Mouse (Mus musculus): ENCODE results near the gene Elane. TPM values are rescaled to one million over a fixed set of nuclear protein-coding genes. Genes with fewer than 3 reads are reported as not detected.

Gene Elane
- polyA plus RNA-seq, 1 experiment: not detected

DNA sequence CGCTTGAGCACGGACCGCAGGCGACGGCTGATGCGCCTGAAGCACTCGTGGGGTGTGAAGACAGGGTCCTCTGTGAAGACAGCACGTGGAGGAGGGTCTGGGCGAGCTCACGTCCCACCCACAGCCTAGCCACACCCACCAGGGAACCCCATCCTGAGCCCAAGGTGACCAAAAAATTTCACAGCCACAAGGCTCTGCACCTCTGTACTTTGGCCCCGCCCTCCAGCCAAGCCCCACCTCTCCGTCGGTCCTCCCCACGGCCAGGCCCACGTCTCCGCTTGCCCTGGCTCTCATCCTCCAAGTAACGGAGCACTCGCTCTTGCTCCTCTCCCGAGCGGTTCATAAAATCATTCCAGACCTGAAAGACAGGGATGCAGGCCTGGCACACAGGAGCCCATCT lies 26.4 kb downstream of the Elane start:
- H3K4me3 ChIP-seq (ENCODE audit: low read depth, low read length): no peak overlapping the region
- H3K4me1 ChIP-seq (ENCODE audit: control insufficient read depth, insufficient read depth, low read length): no peaks in the 10 kb centered on the region
- no peak for TF ChIP-seq EP300 (IDR thresholded peaks at IDR 0.05; ENCODE audit: insufficient read depth, low read depth, low read length)
- TF ChIP-seq POLR2A (IDR thresholded peaks at IDR 0.05; ENCODE audit: insufficient read depth, low read length): no peak
- TF ChIP-seq CTCF (IDR thresholded peaks at IDR 0.05; ENCODE audit: low read depth, low read length): no peak

DNA sequence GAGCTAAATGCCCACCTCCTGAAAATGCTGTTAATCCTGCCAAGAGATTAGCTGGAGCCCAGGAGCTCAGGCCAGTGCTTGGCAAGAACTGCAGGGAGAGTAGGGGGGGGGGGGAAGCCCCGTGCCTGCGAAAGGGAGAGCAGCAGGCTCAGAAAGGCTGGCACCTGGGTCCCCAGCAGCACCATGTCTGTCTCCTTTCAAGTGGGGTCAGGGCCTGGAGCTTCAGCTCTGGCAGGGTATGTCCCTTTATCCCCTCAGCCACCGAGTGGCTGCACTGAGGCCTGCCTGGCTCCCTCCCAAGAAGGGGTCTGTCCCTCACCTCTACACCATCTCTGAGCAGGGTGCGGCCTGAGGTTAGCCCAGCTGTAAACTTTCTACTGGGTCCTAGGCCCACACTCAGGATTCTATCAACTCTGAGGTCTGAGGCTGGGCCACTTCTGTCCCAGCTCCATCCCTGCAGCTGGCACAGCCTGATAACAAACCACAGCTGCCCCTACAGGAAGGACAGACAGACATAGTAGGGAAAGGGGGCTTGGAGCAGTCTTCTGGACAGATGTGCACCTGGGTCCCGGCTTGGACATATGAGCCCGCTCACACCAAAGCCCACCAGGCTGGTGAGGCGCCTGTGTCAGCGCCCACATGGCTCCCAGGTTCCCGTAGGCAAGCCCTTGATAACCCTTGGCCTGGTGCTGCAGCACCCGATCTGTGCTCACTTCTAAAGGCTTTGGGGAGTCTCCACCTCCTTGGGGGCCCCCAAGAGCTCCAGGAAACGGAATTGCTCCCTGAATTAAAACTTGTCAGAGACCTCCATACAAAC lies 28.3 kb downstream of the Elane start:
- no peak for TF ChIP-seq CTCF (IDR thresholded peaks at IDR 0.05; ENCODE audit: low read depth, low read length)
- no peak for TF ChIP-seq POLR2A (IDR thresholded peaks at IDR 0.05; ENCODE audit: insufficient read depth, low read length)
- no peak for TF ChIP-seq EP300 (IDR thresholded peaks at IDR 0.05; ENCODE audit: insufficient read depth, low read depth, low read length)
- Histone ChIP-seq H3K9ac (ENCODE audit: low read depth, poor library complexity, severe bottlenecking) (no peak overlapping the region), H3K4me1 (ENCODE audit: control insufficient read depth, insufficient read depth, low read length) (no peaks in the 10 kb centered on the region), H3K27me3 (ENCODE audit: control insufficient read depth, insufficient read depth, low read length, poor library complexity, severe bottlenecking) (no peaks in the 10 kb centered on the region), H3K9me3 (replicated peaks; ENCODE audit: control insufficient read depth, insufficient read depth, low read length, poor library complexity, severe bottlenecking) (no peaks in the 10 kb centered on the region), H3K27ac (ENCODE audit: insufficient read depth, low read length) (no peak overlapping the region), H3K36me3 (ENCODE audit: control insufficient read depth, insufficient read depth, low read length, poor library complexity, severe bottlenecking) (no peaks in the 10 kb centered on the region), H3K4me3 (ENCODE audit: low read depth, low read length) (no peak overlapping the region)

More for the DNA sequence above, 26.4 kb downstream of the Elane start:
- H3K27ac ChIP-seq (ENCODE audit: insufficient read depth, low read length): no peak overlapping the region
- no peaks in the 10 kb centered on the region for H3K36me3 ChIP-seq (ENCODE audit: control insufficient read depth, insufficient read depth, low read length, poor library complexity, severe bottlenecking)
- H3K9ac ChIP-seq (ENCODE audit: low read depth, poor library complexity, severe bottlenecking): no peak overlapping the region
- H3K9me3 ChIP-seq (replicated peaks; ENCODE audit: control insufficient read depth, insufficient read depth, low read length, poor library complexity, severe bottlenecking): no peaks in the 10 kb centered on the region
- H3K27me3 ChIP-seq (ENCODE audit: control insufficient read depth, insufficient read depth, low read length, poor library complexity, severe bottlenecking): no peaks in the 10 kb centered on the region

GRCm38 (mm10) chr10:79914948-79915596 lies 29.0 kb downstream of the Elane start:
- Histone ChIP-seq H3K27ac (ENCODE audit: insufficient read depth, low read length) (no peak overlapping the region), H3K4me3 (ENCODE audit: low read depth, low read length) (no peak overlapping the region), H3K27me3 (ENCODE audit: control insufficient read depth, insufficient read depth, low read length, poor library complexity, severe bottlenecking) (no peaks in the 10 kb centered on the region), H3K9ac (ENCODE audit: low read depth, poor library complexity, severe bottlenecking) (no peak overlapping the region), H3K4me1 (ENCODE audit: control insufficient read depth, insufficient read depth, low read length) (peaks cover 1% of the 10 kb centered on the region), H3K36me3 (ENCODE audit: control insufficient read depth, insufficient read depth, low read length, poor library complexity, severe bottlenecking) (no peaks in the 10 kb centered on the region), H3K9me3 (replicated peaks; ENCODE audit: control insufficient read depth, insufficient read depth, low read length, poor library complexity, severe bottlenecking) (no peaks in the 10 kb centered on the region)
- no peak for TF ChIP-seq POLR2A (IDR thresholded peaks at IDR 0.05; ENCODE audit: insufficient read depth, low read length)
- no peak for TF ChIP-seq CTCF (IDR thresholded peaks at IDR 0.05; ENCODE audit: low read depth, low read length)
- TF ChIP-seq EP300 (IDR thresholded peaks at IDR 0.05; ENCODE audit: insufficient read depth, low read depth, low read length): no peak

- H3K27me3 ChIP-seq (ENCODE audit: control insufficient read depth, insufficient read depth, low read length, poor library complexity, severe bottlenecking): no peaks in the 10 kb centered on the region
- no peaks in the 10 kb centered on the region for H3K36me3 ChIP-seq (ENCODE audit: control insufficient read depth, insufficient read depth, low read length, poor library complexity, severe bottlenecking)
- no peak for TF ChIP-seq POLR2A (IDR thresholded peaks at IDR 0.05; ENCODE audit: insufficient read depth, low read length)
- TF ChIP-seq EP300 (IDR thresholded peaks at IDR 0.05; ENCODE audit: insufficient read depth, low read depth, low read length): no peak
- no peak for TF ChIP-seq CTCF (IDR thresholded peaks at IDR 0.05; ENCODE audit: low read depth, low read length)
- H3K27ac ChIP-seq (ENCODE audit: insufficient read depth, low read length): no peak overlapping the region
- H3K9me3 ChIP-seq (replicated peaks; ENCODE audit: control insufficient read depth, insufficient read depth, low read length, poor library complexity, severe bottlenecking): no peaks in the 10 kb centered on the region
- H3K4me3 ChIP-seq (ENCODE audit: low read depth, low read length): peak overlapping the region; percentile 74
- H3K9ac ChIP-seq (ENCODE audit: low read depth, poor library complexity, severe bottlenecking): peak overlapping the region; percentile 73
- peaks cover 7% of the 10 kb centered on the region for H3K4me1 ChIP-seq (ENCODE audit: control insufficient read depth, insufficient read depth, low read length)
These were observed 30.0 kb downstream of the Elane start for GRCm38 (mm10) chr10:79916081-79916480.

DNA sequence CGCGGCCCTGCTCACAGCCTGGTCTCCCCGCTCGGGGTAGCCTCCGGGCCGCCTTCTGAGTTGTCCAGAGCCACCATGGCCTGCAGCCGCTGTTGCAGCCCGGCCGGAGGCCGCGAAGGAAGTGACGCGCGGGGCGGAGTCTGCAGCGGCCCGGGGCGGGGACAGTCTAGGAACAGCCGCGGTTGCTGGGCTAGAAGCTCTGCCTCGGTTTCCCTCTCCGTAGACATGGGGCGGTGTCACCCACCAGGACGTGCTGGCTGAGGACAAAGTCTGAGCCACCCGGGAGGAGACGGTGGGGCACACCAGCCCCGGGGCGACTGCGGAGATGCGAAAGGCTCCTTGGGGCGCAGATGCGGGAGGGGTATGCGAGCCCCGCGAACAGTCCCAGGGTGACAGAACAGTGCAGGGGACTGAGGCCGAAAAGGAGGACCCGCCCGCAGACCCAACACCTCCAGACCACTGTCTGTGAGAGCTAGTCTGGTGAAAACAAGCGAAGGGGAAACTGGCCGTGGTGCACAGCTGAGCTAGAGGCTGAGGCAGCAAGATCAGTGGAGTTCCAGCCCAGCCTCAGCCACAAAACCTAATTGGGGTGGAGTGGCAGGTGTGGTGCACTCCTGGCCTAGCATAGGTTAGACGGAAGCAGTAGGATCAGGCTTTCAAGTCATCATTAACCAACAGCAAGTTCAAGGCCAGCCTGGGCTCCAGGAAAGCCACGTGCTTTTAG lies 30.9 kb downstream of the Elane start, which contains the start of gene Kiss1r:
Gene Kiss1r (plus strand): TSS at position 164 of the 724 bp plus-strand sequence.
- Histone ChIP-seq H3K36me3 (ENCODE audit: control insufficient read depth, insufficient read depth, low read length, poor library complexity, severe bottlenecking) (no peaks in the 10 kb centered on the region), H3K9me3 (replicated peaks; ENCODE audit: control insufficient read depth, insufficient read depth, low read length, poor library complexity, severe bottlenecking) (no peaks in the 10 kb centered on the region), H3K4me3 (ENCODE audit: low read depth, low read length) (peak within 1 kb of the TSS; percentile 74), H3K4me1 (ENCODE audit: control insufficient read depth, insufficient read depth, low read length) (peaks cover 7% of the 10 kb centered on the region), H3K9ac (ENCODE audit: low read depth, poor library complexity, severe bottlenecking) (peak within 1 kb of the TSS; percentile 73), H3K27ac (ENCODE audit: insufficient read depth, low read length) (no peak within 1 kb of the TSS), H3K27me3 (ENCODE audit: control insufficient read depth, insufficient read depth, low read length, poor library complexity, severe bottlenecking) (no peaks in the 10 kb centered on the region)
- no peak for TF ChIP-seq CTCF (IDR thresholded peaks at IDR 0.05; ENCODE audit: low read depth, low read length)
- TF ChIP-seq POLR2A (IDR thresholded peaks at IDR 0.05; ENCODE audit: insufficient read depth, low read length): peak; percentile 34

Data from ES-Bruce4 (cell line).